Mouse (Mus musculus) cerebellum, postnatal 25 days (tissue): ENCODE data around the gene Chrm1.
A peak's percentile ranks its signal among the peaks of the same experiment; 100 is the strongest.

Source experiments
- DNase-seq, 2 experiments: peaks; one replicate each; pipeline ENCODE4 v3.0.0; 2021; ENCODE audit warnings: mixed read lengths in 2 of 2

Chrm1 gene

GRCm38 (mm10) chr19:8691871-8692539 is 28.4 kb downstream of the Chrm1 start:
- no peak for DNase-seq

GRCm38 (mm10) chr19:8692740-8693139 is 29.2 kb downstream of the Chrm1 start:
- no peak for DNase-seq

- DNase-seq, result no peak
Measured at GRCm38 (mm10) chr19:8695330-8695729, 31.7 kb downstream of the Chrm1 start.

GRCm38 (mm10) chr19:8699652-8700051 is 36.1 kb downstream of the Chrm1 start:
- no peak for DNase-seq

- DNase-seq, result no peak
Measured at GRCm38 (mm10) chr19:8702458-8702857, 38.9 kb downstream of the Chrm1 start.

- DNase-seq, result no peak
Measured at GRCm38 (mm10) chr19:8703571-8703970, 40.0 kb downstream of the Chrm1 start.

- no peak for DNase-seq
Measured at GRCm38 (mm10) chr19:8705026-8705708, 41.6 kb downstream of the Chrm1 start.

- no peak for DNase-seq
Measured at GRCm38 (mm10) chr19:8706132-8706667, 42.6 kb downstream of the Chrm1 start.

GRCm38 (mm10) chr19:8706930-8707329 is 43.3 kb downstream of the Chrm1 start:
- DNase-seq, result no peak

GRCm38 (mm10) chr19:8708954-8709353 is 45.4 kb downstream of the Chrm1 start:
- DNase-seq, result no peak

- DNase-seq, result no peak
Measured at GRCm38 (mm10) chr19:8710057-8710456, 46.5 kb downstream of the Chrm1 start.

- no peak for DNase-seq
Measured at GRCm38 (mm10) chr19:8711506-8711905, 47.9 kb downstream of the Chrm1 start.

GRCm38 (mm10) chr19:8711949-8712869 is 48.6 kb downstream of the Chrm1 start:
- DNase-seq, result no peak

GRCm38 (mm10) chr19:8712870-8713305 is 49.3 kb downstream of the Chrm1 start:
- DNase-seq, result peak; percentile 28 to 47

- peak; percentile 93 to 96 for DNase-seq
Measured at GRCm38 (mm10) chr19:8713306-8713996, 49.9 kb downstream of the Chrm1 start.

- DNase-seq, result no peak
Measured at GRCm38 (mm10) chr19:8713997-8714652, 50.5 kb downstream of the Chrm1 start.

- DNase-seq, result no peak
Measured at GRCm38 (mm10) chr19:8714653-8715481, 51.3 kb downstream of the Chrm1 start.

GRCm38 (mm10) chr19:8715868-8716766 is 52.5 kb downstream of the Chrm1 start:
- no peak for DNase-seq

- no peak for DNase-seq
Measured at GRCm38 (mm10) chr19:8716767-8717475, 53.3 kb downstream of the Chrm1 start.
